Mouse (Mus musculus): Measurements from ENCODE around the gene Best3. TPM values are rescaled to one million over a fixed set of nuclear protein-coding genes. Genes with fewer than 3 reads are reported as not detected.
"Not testable (repeated sequence)": the region's sequence is repeated elsewhere in the genome, so short reads cannot be mapped to it uniquely, and the experiment has no call there.

The Best3 gene
- total RNA-seq, 2 experiments from 2014 or later, result 9.2 to 11.7 TPM

GRCm38 (mm10) chr10:117018281-117018840, 32.2 kb downstream of the Best3 start:
- intact Hi-C loops (cut with DNase I; ENCODE audit: low total_unique reads), result no loop called here
- peak; percentile 54 for DNase-seq

GRCm38 (mm10) chr10:117021020-117021754, 35.1 kb downstream of the Best3 start:
- DNase-seq, result peak; percentile 75

GRCm38 (mm10) chr10:117023693-117024092, 37.6 kb downstream of the Best3 start:
- DNase-seq, result no peak

More at GRCm38 (mm10) chr10:117021020-117021754, 35.1 kb downstream of the Best3 start:
- intact Hi-C loops (cut with DNase I; ENCODE audit: low total_unique reads), result no loop called here

GRCm38 (mm10) chr10:117025776-117026175, 39.7 kb downstream of the Best3 start:
- DNase-seq; intact Hi-C loops (cut with DNase I; ENCODE audit: low total_unique reads): not testable (repeated sequence)

More at GRCm38 (mm10) chr10:117023693-117024092, 37.6 kb downstream of the Best3 start:
- intact Hi-C loops (cut with DNase I; ENCODE audit: low total_unique reads), result no loop called here

GRCm38 (mm10) chr10:117026176-117026575, 40.1 kb downstream of the Best3 start:
- intact Hi-C loops (cut with DNase I; ENCODE audit: low total_unique reads), result no loop called here
- no peak for DNase-seq

- DNase-seq, result no peak
- intact Hi-C loops (cut with DNase I; ENCODE audit: low total_unique reads), result no loop called here
Measured at GRCm38 (mm10) chr10:117031160-117031559, 45.0 kb downstream of the Best3 start.

- intact Hi-C loops (cut with DNase I; ENCODE audit: low total_unique reads), result no loop called here
- peak; percentile 85 for DNase-seq
Measured at GRCm38 (mm10) chr10:117033785-117034184, 47.7 kb downstream of the Best3 start.

GRCm38 (mm10) chr10:117040355-117040754, 54.2 kb downstream of the Best3 start:
- intact Hi-C loops (cut with DNase I; ENCODE audit: low total_unique reads), result no loop called here
- no peak for DNase-seq

GRCm38 (mm10) chr10:117042295-117042694, 56.2 kb downstream of the Best3 start:
- DNase-seq, result no peak
- intact Hi-C loops (cut with DNase I; ENCODE audit: low total_unique reads), result no loop called here

GRCm38 (mm10) chr10:117043497-117044166, 57.5 kb downstream of the Best3 start:
- DNase-seq; intact Hi-C loops (cut with DNase I; ENCODE audit: low total_unique reads): not testable (repeated sequence)

GRCm38 (mm10) chr10:117045175-117046056, 59.3 kb downstream of the Best3 start, which contains the start of gene Lrrc10:
TSS of gene Lrrc10 (plus strand) at chr10:117045341.
- DNase-seq, result no peak
- intact Hi-C loops (cut with DNase I; ENCODE audit: low total_unique reads), result no loop called here

- intact Hi-C loops (cut with DNase I; ENCODE audit: low total_unique reads), result no loop called here
Measured at GRCm38 (mm10) chr10:117049253-117049652, 63.1 kb downstream of the Best3 start.

GRCm38 (mm10) chr10:117049961-117050597, 64.0 kb downstream of the Best3 start:
- DNase-seq, result no peak
- intact Hi-C loops (cut with DNase I; ENCODE audit: low total_unique reads), result no loop called here

More at GRCm38 (mm10) chr10:117049253-117049652, 63.1 kb downstream of the Best3 start:
- no peak for DNase-seq

- DNase-seq, result no peak
- intact Hi-C loops (cut with DNase I; ENCODE audit: low total_unique reads), result no loop called here
Measured at GRCm38 (mm10) chr10:117055668-117056067, 69.6 kb downstream of the Best3 start.

- no peak for DNase-seq
- intact Hi-C loops (cut with DNase I; ENCODE audit: low total_unique reads), result no loop called here
Measured at GRCm38 (mm10) chr10:117062894-117063253, 76.8 kb downstream of the Best3 start.

- DNase-seq, result peak; percentile 93
- intact Hi-C loops (cut with DNase I; ENCODE audit: low total_unique reads), result no loop called here
Measured at GRCm38 (mm10) chr10:117063254-117064021, 77.3 kb downstream of the Best3 start, which contains the start of gene Cct2. TSS of gene Cct2 (minus strand) at chr10:117063814.

- intact Hi-C loops (cut with DNase I; ENCODE audit: low total_unique reads), result no loop called here
Measured at GRCm38 (mm10) chr10:117064076-117064475, 78.0 kb downstream of the Best3 start.

GRCm38 (mm10) chr10:117069109-117069508, 83.0 kb downstream of the Best3 start:
- DNase-seq, result no peak
- intact Hi-C loops (cut with DNase I; ENCODE audit: low total_unique reads), result no loop called here

More at GRCm38 (mm10) chr10:117064076-117064475, 78.0 kb downstream of the Best3 start:
- no peak for DNase-seq

Measured in gastrocnemius, postnatal 14 days (tissue).